Mouse (Mus musculus): ENCODE results near the gene Tmem177.

DNA sequence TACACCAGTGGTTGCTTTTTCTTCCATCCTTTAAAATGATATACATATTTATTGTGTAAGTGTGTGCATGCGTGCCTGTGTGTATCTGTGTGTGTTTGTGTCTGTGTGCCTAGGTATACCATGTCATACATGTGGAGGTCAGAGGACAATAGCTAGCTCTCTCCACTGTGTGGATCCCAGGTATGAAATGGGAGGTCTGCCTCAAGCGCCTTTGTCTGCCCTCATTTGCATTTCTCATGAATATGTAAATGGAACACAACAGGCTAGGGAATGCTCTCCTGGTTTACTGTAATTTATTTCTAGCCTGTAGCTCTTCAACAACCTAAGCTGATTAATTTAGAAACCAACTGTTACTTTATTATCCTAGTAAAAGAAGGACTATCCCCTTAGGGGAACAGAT is 41.7 kb upstream of the Tmem177 start:
- TF ChIP-seq CTCF (IDR thresholded peaks at IDR 0.05; ENCODE audit: low read depth, low read length): no peak
- TF ChIP-seq GATA1 (IDR thresholded peaks at IDR 0.05; ENCODE audit: borderline replicate concordance, low read length): no peak

Data from G1E (cell line).